Mouse (Mus musculus): ENCODE results near the gene Brd7.

- TF ChIP-seq CTCF (IDR thresholded peaks at IDR 0.05; ENCODE audit: low read depth) (no peak), EP300 (IDR thresholded peaks at IDR 0.05; ENCODE audit: low read depth) (no peak)
These were observed 36.2 kb downstream of the Brd7 start for GRCm38 (mm10) chr8:88325795-88326194.

All from liver, embryonic 14.5 days (tissue).